Mouse (Mus musculus) skeletal muscle tissue, adult 2 months (tissue): ENCODE measurements around the gene Asap3.

Source experiments
- DNase-seq: peaks from one replicate; pipeline ENCODE4 v3.0.0-alpha.2; 2012; ENCODE audit warnings: low read depth, low spot score

The Asap3 gene

GRCm38 (mm10) chr4:136206033-136206893 lies at the start of gene Asap3:
Gene Asap3, plus strand, starts transcription at chr4:136206365.
- DNase-seq, result peak; percentile 91

DNA sequence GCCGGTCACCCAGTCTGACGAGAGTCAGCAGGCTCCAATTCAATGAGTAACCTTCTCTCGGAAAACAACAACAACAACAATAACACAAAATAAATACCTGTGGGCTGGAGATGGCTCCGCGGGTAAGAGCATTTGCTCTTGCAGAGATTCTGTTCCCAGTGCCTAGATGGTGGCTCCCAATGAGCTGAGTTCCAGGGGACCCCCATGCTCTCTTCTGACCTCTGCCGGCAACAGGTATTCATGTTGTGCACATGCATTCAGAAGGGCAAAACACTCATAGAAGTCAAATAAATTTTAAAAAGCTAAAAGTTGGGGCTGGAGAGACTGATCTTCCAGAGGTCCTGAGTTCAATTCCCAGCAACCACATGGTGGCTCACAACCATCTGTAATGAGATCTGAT lies 47.7 kb upstream of the Asap3 start:
- no peak for DNase-seq

- DNase-seq, result peak; percentile 86
Measured at GRCm38 (mm10) chr4:136159802-136160397, 46.3 kb upstream of the Asap3 start.

DNA sequence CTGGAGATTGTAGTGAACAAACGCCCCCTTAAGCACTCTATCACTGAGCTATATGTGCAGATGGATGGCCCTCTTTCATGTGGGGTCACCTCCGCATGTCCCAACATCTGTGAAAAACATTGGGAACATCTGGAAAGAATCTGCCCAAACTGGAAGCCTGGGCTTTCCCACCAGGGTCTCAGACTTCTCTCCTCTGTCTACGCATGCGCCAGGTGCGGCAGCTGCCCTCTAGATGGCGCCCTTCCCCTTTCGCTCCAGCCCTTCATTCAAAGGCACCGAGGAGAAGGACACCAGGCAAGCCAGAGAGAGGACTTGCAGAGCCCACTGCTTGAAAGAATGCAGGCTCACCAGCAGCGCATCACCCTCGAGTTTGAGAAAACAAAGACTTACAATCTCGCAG lies 42.7 kb upstream of the Asap3 start:
- DNase-seq, result peak; percentile 72

DNA sequence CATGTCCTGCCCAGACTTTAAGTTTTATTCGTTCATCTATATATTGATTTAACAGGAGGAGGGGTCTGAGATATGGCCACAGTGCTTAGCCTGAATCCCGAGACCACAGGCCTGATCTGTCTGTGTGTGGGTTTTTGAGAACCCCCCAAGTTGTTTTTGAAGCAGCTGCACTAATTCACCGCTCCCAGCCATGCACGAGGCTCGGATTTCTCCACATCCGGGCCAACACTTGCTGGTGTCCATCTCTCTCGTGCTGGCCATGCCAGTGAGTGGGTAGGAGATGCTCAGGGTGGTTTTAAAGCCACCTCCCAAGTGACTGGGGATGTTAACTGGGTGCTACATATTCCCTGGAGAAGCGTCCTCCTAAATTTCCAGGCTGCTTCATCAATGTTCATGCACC lies 41.2 kb upstream of the Asap3 start:
- no peak for DNase-seq

GRCm38 (mm10) chr4:136167701-136168100 lies 38.5 kb upstream of the Asap3 start:
- DNase-seq, result no peak

DNA sequence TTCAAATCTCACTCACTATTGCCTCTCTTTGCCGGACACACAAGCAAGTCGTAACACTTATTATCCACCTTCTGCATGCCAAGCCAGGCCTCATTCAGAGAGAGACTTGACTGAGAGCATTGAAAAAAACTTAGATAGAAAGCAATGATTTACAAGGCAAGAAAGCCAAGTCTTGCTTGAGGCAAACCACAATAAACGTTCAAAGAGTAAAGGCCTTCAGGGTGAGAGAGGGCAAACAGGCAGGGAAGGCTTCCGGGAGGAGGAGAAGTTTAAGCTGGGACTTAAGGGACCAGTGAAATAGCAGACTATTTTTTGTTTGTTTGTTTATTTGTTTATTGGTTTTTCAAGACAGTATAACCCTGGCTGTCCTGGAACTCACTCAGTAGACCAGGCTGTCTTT lies 35.8 kb upstream of the Asap3 start:
- DNase-seq, result no peak

GRCm38 (mm10) chr4:136171455-136171854 lies 34.7 kb upstream of the Asap3 start:
- no peak for DNase-seq

DNA sequence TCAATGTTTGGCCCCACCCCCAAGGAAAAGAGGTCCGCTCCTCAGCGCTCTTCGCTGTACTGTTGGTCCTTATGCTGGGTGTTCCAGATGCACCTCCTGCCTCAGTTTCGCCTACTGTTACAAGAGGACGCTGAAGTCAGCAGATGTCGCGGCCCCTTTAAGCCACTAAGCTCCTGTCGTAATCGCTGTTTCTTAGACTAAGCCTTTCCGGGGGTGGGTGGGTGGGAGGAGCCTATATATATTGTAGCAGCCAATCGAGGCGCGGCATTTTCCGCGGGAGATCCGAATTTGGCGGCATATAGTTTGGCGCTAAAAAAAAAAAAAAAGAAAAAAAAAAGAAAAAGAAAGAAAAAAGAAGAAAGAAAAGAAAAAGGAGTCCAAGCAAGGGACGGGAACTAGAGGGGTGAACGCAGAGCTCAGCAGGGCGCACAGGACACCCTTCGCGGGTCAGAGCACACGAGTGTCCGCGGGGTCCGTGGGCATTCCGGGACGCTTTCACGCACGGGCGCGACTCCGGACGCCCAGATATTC lies 34.1 kb upstream of the Asap3 start, which contains the start of gene E2f2:
E2f2 (plus strand) TSS at position 384 of the 531 bp plus-strand sequence.
- DNase-seq, result no peak

- no peak for DNase-seq
Measured at GRCm38 (mm10) chr4:136172542-136173209, 33.5 kb upstream of the Asap3 start.

GRCm38 (mm10) chr4:136173210-136173715 lies 32.9 kb upstream of the Asap3 start:
- no peak for DNase-seq

DNA sequence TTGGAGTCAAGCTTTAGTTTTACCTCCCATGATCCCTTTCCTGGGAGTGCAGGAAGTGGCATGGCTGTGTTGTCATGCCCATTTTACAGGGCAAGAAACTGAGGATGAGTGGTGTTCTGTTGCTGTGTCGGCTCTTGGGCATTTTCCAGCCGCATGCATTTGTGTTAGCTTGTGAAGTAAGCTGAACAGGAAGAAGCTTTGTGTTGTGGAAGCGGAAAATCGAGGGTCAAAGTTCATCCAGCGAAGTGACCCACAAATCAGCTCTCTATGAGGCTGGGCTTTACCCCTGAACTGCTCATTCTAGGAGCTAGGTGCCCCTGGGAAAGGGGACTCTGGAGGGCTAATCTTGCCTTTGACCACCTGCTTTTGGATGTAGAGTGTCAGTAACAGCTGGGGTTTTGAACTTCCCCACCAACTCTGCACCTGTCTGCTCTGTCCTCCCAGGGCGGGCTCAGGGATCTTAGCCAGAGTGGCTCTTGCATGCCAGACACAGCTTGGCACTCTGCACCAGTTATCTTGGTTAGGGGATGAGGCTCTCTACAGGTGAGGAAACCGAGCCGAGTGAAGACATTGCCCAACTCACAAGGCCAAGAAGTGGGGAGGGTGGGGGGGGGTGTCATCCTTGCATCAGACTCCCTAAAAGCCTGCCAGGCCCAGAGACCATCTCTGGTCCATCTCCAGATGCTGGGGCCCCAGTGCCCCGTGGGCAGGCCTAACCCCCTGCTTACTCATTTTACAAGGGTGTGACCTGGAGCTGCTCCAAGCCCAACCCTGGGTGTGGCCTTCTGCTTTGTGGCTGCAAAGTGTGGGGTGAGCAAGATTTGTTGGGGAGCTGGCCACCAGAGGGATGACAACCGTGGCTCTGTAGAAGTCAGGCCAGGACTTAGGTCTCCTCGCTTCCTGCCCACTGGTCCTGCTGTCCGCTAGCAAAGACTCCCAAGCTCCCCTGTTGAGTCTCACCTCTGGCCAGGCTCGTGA lies 31.7 kb upstream of the Asap3 start:
- DNase-seq, result no peak

GRCm38 (mm10) chr4:136176022-136176552 lies 30.1 kb upstream of the Asap3 start:
- DNase-seq, result no peak

GRCm38 (mm10) chr4:136177244-136177611 lies 28.9 kb upstream of the Asap3 start:
- DNase-seq, result peak; percentile 46

- DNase-seq, result peak; percentile 60
Measured at GRCm38 (mm10) chr4:136177612-136178474, 28.3 kb upstream of the Asap3 start.

- no peak for DNase-seq
Measured at GRCm38 (mm10) chr4:136178475-136178921, 27.7 kb upstream of the Asap3 start.

DNA sequence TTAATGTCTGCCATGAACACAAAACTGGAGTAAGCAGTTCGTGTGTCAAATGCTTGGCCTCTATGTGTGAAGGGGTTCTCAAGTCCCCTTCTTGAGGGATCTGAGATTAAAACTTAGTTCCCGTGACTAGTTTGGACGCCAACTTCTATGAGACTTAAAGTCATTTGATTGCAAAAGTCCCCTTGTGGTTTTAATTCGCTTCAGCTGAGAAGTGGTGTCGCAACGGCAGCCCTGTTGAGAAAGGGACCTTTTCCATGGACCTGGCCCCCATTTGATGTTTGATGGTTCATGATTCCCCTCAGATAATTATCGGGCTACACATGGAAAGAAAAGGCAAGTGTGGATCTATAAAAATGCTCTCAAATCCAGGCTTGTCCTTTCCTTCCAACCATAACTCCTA lies 26.7 kb upstream of the Asap3 start:
- DNase-seq, result no peak

DNA sequence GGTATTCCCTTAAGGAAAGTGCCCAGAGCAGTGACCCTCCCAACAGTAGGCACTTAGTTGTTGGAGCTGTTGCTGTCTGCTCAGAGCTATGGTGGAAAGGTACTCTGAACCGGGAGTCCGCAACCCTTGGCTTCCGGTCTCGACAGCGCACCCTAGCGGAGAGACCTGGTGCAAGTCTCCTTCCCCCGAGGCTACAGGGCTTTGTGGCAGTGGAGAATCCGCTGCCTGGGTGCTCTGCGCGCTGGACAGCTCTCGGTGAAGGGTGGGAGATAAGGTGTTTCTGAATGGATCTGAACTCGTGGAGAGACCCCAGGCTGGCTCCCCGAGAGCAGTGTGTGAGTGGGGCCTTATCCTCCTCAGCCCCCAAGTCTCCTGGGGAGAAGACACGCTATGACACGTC lies 26.2 kb upstream of the Asap3 start:
- peak; percentile 78 for DNase-seq
